Mouse (Mus musculus) liver, adult 2 months (tissue): ENCODE results near the gene Zfp865.

Source experiments
- CTCF ChIP-seq: fragments of 200-500 bp; IDR thresholded peaks from 2 replicates; pipeline ENCODE4 v1.5.1; 2011; ENCODE audit warnings: low read depth, low read length, control low read depth
- POLR2A ChIP-seq: fragments of 200-500 bp; IDR thresholded peaks from 2 replicates; pipeline ENCODE4 v1.6.1; 2011; ENCODE audit warnings: low read length, control low read depth; ENCODE audit not compliant: insufficient read depth; ENCODE audit errors: extremely low read depth

GRCm38 (mm10) chr7:5038940-5039339, 18.8 kb downstream of the Zfp865 start:
- TF ChIP-seq CTCF (no peak), POLR2A (no peak)
